Mouse (Mus musculus): ENCODE measurements at regions not wholly inside any gene's neighbourhood (a gene's known extent, or its start where the extent isn't known, plus 50 kb on each side); places are given as distances from the start of the nearest gene placed in this dataset.

GRCm38 (mm10) chr12:21481644-21482043, 64.2 kb upstream of the Ywhaq start:
- no peak for DNase-seq

DNA sequence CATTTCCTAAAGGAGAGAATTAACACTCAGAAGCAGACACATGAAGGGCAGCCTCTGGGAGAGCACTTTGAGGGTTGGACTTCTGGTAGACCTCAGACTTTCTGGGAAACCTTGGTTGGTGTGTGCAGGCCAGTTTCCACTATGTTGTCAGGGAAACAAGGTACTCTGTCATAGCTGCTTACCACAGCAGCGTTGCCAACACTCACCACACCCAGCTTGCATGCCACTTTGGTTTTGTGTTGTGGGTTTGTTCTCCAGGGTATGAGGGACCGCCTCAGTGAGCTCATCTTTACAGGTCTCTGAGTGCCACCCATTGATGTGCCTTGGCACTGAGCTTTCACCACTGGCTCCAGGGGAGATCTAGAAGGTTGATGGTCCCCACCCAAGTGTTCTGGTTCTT, 62.8 kb upstream of the Ywhaq start:
- DNase-seq: no peak

DNA sequence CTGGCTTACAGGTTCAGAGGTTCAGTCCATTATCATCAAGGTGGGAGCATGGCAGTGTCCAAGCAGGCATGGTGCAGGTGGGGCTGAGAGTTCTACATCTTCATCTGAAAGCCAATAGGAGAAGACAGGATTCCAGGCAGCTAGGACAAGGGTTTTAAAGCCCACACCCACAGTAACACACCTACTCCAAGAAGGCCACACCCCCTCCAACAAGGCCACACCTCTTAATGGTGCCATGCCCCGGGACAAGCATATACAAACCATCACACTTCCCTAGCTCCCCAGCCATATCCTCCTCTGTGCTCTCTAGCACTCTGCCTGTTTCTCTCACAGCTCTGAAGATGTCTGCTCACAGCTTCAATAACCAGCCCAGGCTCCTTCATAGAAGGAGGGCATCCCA, 61.8 kb upstream of the Ywhaq start:
- DNase-seq: no peak

GRCm38 (mm10) chr12:21476516-21476915, 59.1 kb upstream of the Ywhaq start:
- no peak for DNase-seq

DNA sequence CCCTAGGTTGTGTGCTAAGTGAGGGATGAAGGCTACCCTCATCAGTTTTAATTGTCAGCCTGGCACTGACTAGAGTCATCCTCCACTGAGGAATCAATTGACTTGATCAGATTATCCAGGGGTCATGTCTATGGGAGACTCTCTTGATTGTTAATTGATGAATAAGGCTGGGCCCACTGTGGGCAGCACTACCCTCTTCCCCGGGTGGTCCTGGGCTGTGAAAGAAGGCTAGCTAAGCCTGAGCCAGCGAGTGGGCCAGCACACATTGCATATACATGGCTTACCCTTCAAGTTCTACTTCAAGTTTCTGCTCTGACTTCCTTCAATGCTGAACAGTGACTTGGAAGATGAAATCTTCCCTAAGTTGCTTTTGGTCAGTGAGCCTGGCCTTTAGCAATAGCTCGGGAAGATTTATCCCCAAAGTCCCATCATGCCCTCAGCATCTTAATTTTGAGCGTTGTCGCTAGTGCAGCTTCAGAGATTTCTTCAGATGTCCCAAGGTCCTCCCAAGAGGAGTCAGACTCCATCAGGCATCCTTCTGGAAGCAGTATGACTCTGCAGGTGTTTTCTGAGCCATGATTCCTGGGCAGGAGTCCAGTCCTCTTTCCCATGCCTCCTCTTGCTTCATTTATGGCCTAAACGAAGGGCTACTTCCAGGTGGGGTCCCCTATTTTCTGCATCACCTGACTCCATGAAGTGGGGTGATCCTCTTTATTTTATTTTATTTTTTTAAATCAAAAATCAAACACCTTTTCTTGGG, 55.7 kb upstream of the Ywhaq start:
- no peak for DNase-seq

DNA sequence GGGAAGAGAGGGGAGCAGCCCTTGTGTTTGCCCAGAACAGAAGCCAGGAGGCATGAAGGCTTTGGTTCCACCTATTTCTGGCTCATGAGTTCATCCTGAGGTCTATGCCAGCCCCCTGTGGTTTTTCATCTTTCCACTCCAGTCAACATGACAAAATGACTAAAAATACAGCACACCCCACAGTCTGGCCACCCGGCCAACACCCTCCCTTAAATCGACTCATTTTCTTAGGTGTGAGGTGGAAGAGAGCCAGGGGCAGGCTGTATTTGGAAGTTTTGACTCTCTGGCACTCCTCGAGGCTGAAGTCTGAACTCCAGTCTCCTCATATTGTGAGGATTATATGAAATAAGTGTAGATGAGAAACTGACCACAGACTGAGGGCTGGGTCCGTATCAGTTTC, 55.0 kb upstream of the Ywhaq start:
- peak; percentile 75 for DNase-seq

GRCm38 (mm10) chr12:21471986-21472385, 54.5 kb upstream of the Ywhaq start:
- no peak for DNase-seq

GRCm38 (mm10) chr12:21470286-21470685, 52.8 kb upstream of the Ywhaq start:
- DNase-seq: no peak
